Mouse (Mus musculus) neural tube, embryonic 12.5 days (tissue): Measurements from ENCODE around the gene Rpl26. TPM values are rescaled to one million over a fixed set of nuclear protein-coding genes. Genes with fewer than 3 reads are reported as not detected.

Experiments used
- polyA plus RNA-seq: library from polyadenylated mRNA; unstranded; fragments of >200 nt; fragmentation: Nextera tagmentation; extraction: Ambion mirVana; gene quantifications from 2 replicates; pipeline ENCODE4 v1.2.1, GENCODE M21; 2016

Gene Rpl26
- polyA plus RNA-seq, 1 experiment from 2014 or later = 743 TPM

Other genes starting within 250 kb of the Rpl26 start
- 126 and 129 TPM in 2 replicates for gene Myh10, start 210.0 kb upstream of the Rpl26 start, polyA plus RNA-seq
- 80.4 and 81.5 TPM in 2 replicates for gene Ndel1, start 29.7 kb upstream of the Rpl26 start, polyA plus RNA-seq
- gene Rnf222, start 13.0 kb upstream of the Rpl26 start, polyA plus RNA-seq = 0.05 TPM in 1 of 2 replicates, not detected in the other
- gene Odf4, start 25.5 kb downstream of the Rpl26 start, polyA plus RNA-seq = not detected in 2 replicates
- 8.9 and 10.5 TPM in 2 replicates for gene Arhgef15, start 55.9 kb downstream of the Rpl26 start, polyA plus RNA-seq
- 1.9 and 2.5 TPM in 2 replicates for gene Slc25a35, start 66.5 kb downstream of the Rpl26 start, polyA plus RNA-seq
- gene Rangrf, start 73.6 kb downstream of the Rpl26 start, polyA plus RNA-seq = 37.4 and 42.2 TPM in 2 replicates
- gene Pfas, start 106.9 kb downstream of the Rpl26 start, polyA plus RNA-seq = 26.3 and 30.9 TPM in 2 replicates
- gene Ctc1, start 114.3 kb downstream of the Rpl26 start, polyA plus RNA-seq = 60.8 and 66.8 TPM in 2 replicates
- 95.5 and 98.4 TPM in 2 replicates for gene Aurkb, start 144.1 kb downstream of the Rpl26 start, polyA plus RNA-seq
- 17.9 and 18.9 TPM in 2 replicates for gene Borcs6, start 158.1 kb downstream of the Rpl26 start, polyA plus RNA-seq
- gene Tmem107, start 169.2 kb downstream of the Rpl26 start, polyA plus RNA-seq = 36.1 and 39.8 TPM in 2 replicates
- gene Vamp2, start 186.9 kb downstream of the Rpl26 start, polyA plus RNA-seq = 149 and 174 TPM in 2 replicates
- 7.4 and 9.0 TPM in 2 replicates for gene Per1, start 193.6 kb downstream of the Rpl26 start, polyA plus RNA-seq
- gene Hes7, start 218.8 kb downstream of the Rpl26 start, polyA plus RNA-seq = 0.28 TPM in 2 replicates
- gene 9130213A22Rik, start 221.0 kb downstream of the Rpl26 start, polyA plus RNA-seq = not detected in 2 replicates
- gene Aloxe3, start 224.3 kb downstream of the Rpl26 start, polyA plus RNA-seq = 0.65 TPM in 1 of 2 replicates, not detected in the other